8 mouse cellular contexts compared by ENCODE assay signal in the genomic region with DNA sequence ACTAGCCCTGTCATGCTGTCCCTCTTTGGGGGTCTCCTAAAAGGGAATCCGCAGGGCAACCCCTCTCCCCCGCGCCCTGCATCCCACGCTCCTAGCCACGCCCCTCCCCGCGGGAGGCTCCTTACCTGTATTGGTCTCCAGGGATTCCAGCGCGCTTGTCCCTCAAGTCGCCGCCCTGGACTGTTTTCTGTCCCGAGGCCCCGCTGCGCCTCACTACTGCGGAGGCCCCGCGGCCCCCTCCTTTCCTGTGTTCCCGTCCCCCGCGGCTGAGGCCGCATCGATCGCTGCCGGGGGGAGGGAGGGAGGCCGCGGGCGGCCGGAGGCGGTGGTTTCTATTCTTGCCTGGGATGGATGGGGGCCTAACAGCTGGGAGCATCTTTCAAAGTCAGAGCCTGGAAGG. TPM values are rescaled to one million over a fixed set of nuclear protein-coding genes. Genes with fewer than 3 reads are reported as not detected.
DNase-seq lines count a peak whose midpoint lies in the region; ATAC-seq and TF ChIP-seq lines count a peak whose summit lies in the region.

Gene Kcns1 (minus strand): TSS at position 212 of the 400 bp plus-strand sequence.

- H3K4me3 ChIP-seq in heart, embryonic 16.5 days (ENCODE audit: low read length): peak within 1 kb of the TSS; percentile 39
- H3K4me3 ChIP-seq in cortical plate, adult 2 months (ENCODE audit: insufficient read depth, low read length): peak within 1 kb of the TSS; percentile 19
- H3K4me3 ChIP-seq in hindbrain, embryonic 12.5 days: peak within 1 kb of the TSS; percentile 33
- H3K4me3 ChIP-seq in midbrain, embryonic 11.5 days (ENCODE audit: low read depth, low read length): peak within 1 kb of the TSS; percentile 32

- under 1% methylated on average over 28 of the region's 29 CpGs for WGBS in heart, embryonic 16.5 days
- under 1% methylated on average over 25 of the region's 29 CpGs for WGBS in hindbrain, embryonic 12.5 days
- 1% methylated on average over 25 of the region's 29 CpGs for WGBS in midbrain, embryonic 11.5 days

- TF ChIP-seq CTCF in cortical plate, adult 2 months (IDR thresholded peaks at IDR 0.05; ENCODE audit: extremely low read depth, insufficient read depth, low read length): no peak

- H3K9me3 ChIP-seq in heart, embryonic 16.5 days (replicated peaks; ENCODE audit: control insufficient read depth, low read length): no peaks in the 10 kb centered on the region; the same call in 1 of the 2 replicates
- H3K9me3 ChIP-seq in hindbrain, embryonic 12.5 days (replicated peaks): no peaks in the 10 kb centered on the region
- H3K9me3 ChIP-seq in midbrain, embryonic 11.5 days (ENCODE audit: control insufficient read depth, low read length): no peaks in the 10 kb centered on the region

- H3K4me1 ChIP-seq in heart, embryonic 16.5 days (ENCODE audit: control insufficient read depth, insufficient read depth, low read length): peaks cover 19% of the 10 kb centered on the region
- peaks cover 4% of the 10 kb centered on the region; the same call in 1 of the 2 replicates for H3K4me1 ChIP-seq in cortical plate, adult 2 months (ENCODE audit: control insufficient read depth, insufficient read depth, low read length)
- peaks cover 25% of the 10 kb centered on the region for H3K4me1 ChIP-seq in hindbrain, embryonic 12.5 days
- H3K4me1 ChIP-seq in midbrain, embryonic 11.5 days (ENCODE audit: control insufficient read depth, insufficient read depth, low read length): peaks cover 14% of the 10 kb centered on the region

- H3K36me3 ChIP-seq in heart, embryonic 16.5 days (ENCODE audit: control insufficient read depth, insufficient read depth): no peaks in the 10 kb centered on the region
- H3K36me3 ChIP-seq in hindbrain, embryonic 12.5 days: no peaks in the 10 kb centered on the region
- H3K36me3 ChIP-seq in midbrain, embryonic 11.5 days (ENCODE audit: control insufficient read depth, insufficient read depth, low read length): no peaks in the 10 kb centered on the region

- H3K27ac ChIP-seq in heart, embryonic 16.5 days (ENCODE audit: low read length): no peak within 1 kb of the TSS
- no peak within 1 kb of the TSS for H3K27ac ChIP-seq in cortical plate, adult 2 months (ENCODE audit: insufficient read depth, low read length)
- H3K27ac ChIP-seq in hindbrain, embryonic 12.5 days: no peak within 1 kb of the TSS
- no peak within 1 kb of the TSS for H3K27ac ChIP-seq in midbrain, embryonic 11.5 days (ENCODE audit: low read depth, low read length)

- no peak within 1 kb of the TSS for H3K9ac ChIP-seq in heart, embryonic 16.5 days (ENCODE audit: low read length)
- H3K9ac ChIP-seq in hindbrain, embryonic 12.5 days: peak within 1 kb of the TSS; percentile 47
- peak within 1 kb of the TSS; percentile 45; the same call in 1 of the 2 replicates for H3K9ac ChIP-seq in midbrain, embryonic 11.5 days (ENCODE audit: low read length)

- peak within 1 kb of the TSS; percentile 63 for H3K4me2 ChIP-seq in heart, embryonic 16.5 days (ENCODE audit: low read depth, low read length)
- H3K4me2 ChIP-seq in hindbrain, embryonic 12.5 days (replicated peaks): peak within 1 kb of the TSS; percentile 64
- H3K4me2 ChIP-seq in midbrain, embryonic 11.5 days: peak within 1 kb of the TSS; percentile 59

- intact Hi-C loops in heart, postnatal 36 days (cut with DNase I): no loop called here

- H3K27me3 ChIP-seq in heart, embryonic 16.5 days (ENCODE audit: control insufficient read depth, insufficient read depth, low read length): peaks cover 66% of the 10 kb centered on the region
- H3K27me3 ChIP-seq in hindbrain, embryonic 12.5 days: peaks cover 75% of the 10 kb centered on the region
- H3K27me3 ChIP-seq in midbrain, embryonic 11.5 days (ENCODE audit: control insufficient read depth, insufficient read depth, low read length): peaks cover 55% of the 10 kb centered on the region

- no peak for ATAC-seq in heart, embryonic 16.5 days (replicated peaks; ENCODE audit: extremely low read depth, insufficient read depth, low FRiP score)
- no peak for ATAC-seq in hindbrain, embryonic 12.5 days (ENCODE audit: low FRiP score)
- peak; percentile 54; the same call in 1 of the 2 replicates for ATAC-seq in midbrain, embryonic 11.5 days (ENCODE audit: low FRiP score)

- DNase-seq in heart, postnatal 36 days: no peak
- DNase-seq in midbrain, embryonic 11.5 days (ENCODE audit: low spot score, missing footprints): no peak
- DNase-seq in adrenal gland, adult 8-10 months: no peak
- DNase-seq in layer of hippocampus, postnatal 14 days (ENCODE audit: low spot score in 2 of 2): no peak
- no peak for DNase-seq in adrenal gland, postnatal 4 days (ENCODE audit: low spot score in 2 of 2)

- no peak for TF ChIP-seq POLR2A in cortical plate, adult 2 months (IDR thresholded peaks at IDR 0.05; ENCODE audit: extremely low read depth, insufficient read depth, low read length)

RNA-seq across cellular contexts. Expression of gene Kcns1, which starts in this region (rescaled TPM):
- 0.10 and 0.29 TPM in 2 replicates for polyA plus RNA-seq in heart, embryonic 16.5 days (2015; fragmentation: Nextera tagmentation; extraction: Ambion mirVana)
- total RNA-seq in heart, postnatal 36 days (2021): not detected
- 17.3 and 17.6 TPM in 2 replicates for polyA plus RNA-seq in cortical plate, adult 2 months (2012; rRNA removed)
- 0.27 and 0.30 TPM in 2 replicates for polyA plus RNA-seq in hindbrain, embryonic 12.5 days (2016; fragmentation: Nextera tagmentation; extraction: Ambion mirVana)
- polyA plus RNA-seq in midbrain, embryonic 11.5 days (2014; fragmentation: Nextera tagmentation; extraction: Ambion mirVana): 0.07 TPM in 1 of 2 replicates, not detected in the other
- under 1 TPM in 1 of 4 experiments, not detected in 3; 0.14 TPM for total RNA-seq in adrenal gland, adult 8-10 months (2022)
- total RNA-seq in layer of hippocampus, postnatal 14 days (2021): 1 to 10 TPM; 5.9 to 6.4 TPM
- under 1 TPM; 0.20 to 0.40 TPM for total RNA-seq in adrenal gland, postnatal 4 days (2021)

Comparison
In these comparisons a context has a peak if more than half of its experiments do, and no peak if none do; other contexts are left out.
1. RNA of gene Kcns1 (total RNA-seq): 5.9 to 6.4 TPM in layer of hippocampus, postnatal 14 days; 0.20 to 0.40 TPM in adrenal gland, postnatal 4 days, 0.14 TPM in adrenal gland, adult 8-10 months and not detected in heart, postnatal 36 days; every median in the first group is over 4 times any median in the second.
2. RNA of gene Kcns1 (polyA plus RNA-seq): 17.3 to 17.6 TPM in cortical plate, adult 2 months; 0.27 to 0.30 TPM in hindbrain, embryonic 12.5 days, 0.10 to 0.29 TPM in heart, embryonic 16.5 days and 0.07 TPM in midbrain, embryonic 11.5 days; every median in the first group is over 10 times any median in the second.
3. Peak in ATAC-seq, H3K4me3 ChIP-seq, H3K9ac ChIP-seq and H3K4me2 ChIP-seq in midbrain, embryonic 11.5 days; RNA of the gene not detected or under 1 TPM.
4. Peak in every context shown above with its lines, with median percentiles within 50 percentile points of each other: H3K4me2 ChIP-seq and H3K4me3 ChIP-seq.